Mouse (Mus musculus) erythroblast, embryonic 14.5 days (primary cell): ENCODE results near the gene Slc15a1. TPM values are rescaled to one million over a fixed set of nuclear protein-coding genes. Genes with fewer than 3 reads are reported as not detected.

Source experiments
- H3K27me3 ChIP-seq: 2 replicates; pipeline ENCODE4 v1.6.1; 2012; ENCODE audit warnings: inconsistent platforms; ENCODE audit not compliant: control insufficient read depth
- H3K36me3 ChIP-seq: 2 replicates; pipeline ENCODE4 v1.6.1; 2012; ENCODE audit warnings: mild to moderate bottlenecking, inconsistent platforms; ENCODE audit not compliant: control insufficient read depth
- H3K4me1 ChIP-seq: 2 replicates; pipeline ENCODE4 v1.6.1; 2012; ENCODE audit warnings: inconsistent platforms; ENCODE audit not compliant: control insufficient read depth
- H3K4me3 ChIP-seq: replicated peaks from 2 replicates; pipeline ENCODE3; 2012; ENCODE audit warnings: moderate library complexity, mild to moderate bottlenecking, inconsistent platforms
- H3K9me3 ChIP-seq: 2 replicates; pipeline ENCODE4 v1.6.1; 2012; ENCODE audit warnings: low read length, inconsistent platforms, mixed read lengths; ENCODE audit not compliant: control insufficient read depth
- GATA1 ChIP-seq: IDR thresholded peaks from 2 replicates; pipeline ENCODE4 v1.6.1; 2012; ENCODE audit warnings: low read length, inconsistent platforms, mixed read lengths
- TAL1 ChIP-seq: IDR thresholded peaks from 3 replicates; pipeline ENCODE4 v1.6.1; 2012; ENCODE audit warnings: low read length, inconsistent platforms, mixed read lengths
- polyA plus RNA-seq: library from polyadenylated mRNA; stranded (reverse); fragments of >175 nt; gene quantifications from 2 replicates; pipeline ENCODE4 v1.2.3, GENCODE M21; 2012

The Slc15a1 gene
- polyA plus RNA-seq, 1 experiment, result 0.01 TPM

DNA sequence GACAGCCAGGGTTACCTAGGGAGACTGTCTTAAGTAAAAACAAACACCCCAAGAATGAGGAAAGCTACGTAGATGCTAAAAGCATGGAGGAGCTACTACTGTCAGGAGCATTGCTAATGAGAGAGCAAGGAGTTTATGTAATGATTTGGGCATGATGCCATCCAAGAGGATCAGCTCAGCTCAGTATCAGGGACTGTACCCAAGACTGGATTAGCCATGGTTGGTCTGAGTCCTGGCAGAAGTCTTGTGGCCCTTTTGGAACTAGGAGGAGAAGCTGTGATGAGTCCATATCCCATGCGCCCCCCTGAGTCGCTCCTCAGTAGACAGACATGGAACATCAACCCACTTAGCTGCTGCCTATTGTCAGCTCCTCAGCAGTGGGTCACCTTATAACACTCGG is 9.3 kb downstream of the Slc15a1 start:
- Histone ChIP-seq H3K9me3 (no peaks in the 10 kb centered on the region), H3K36me3 (no peaks in the 10 kb centered on the region), H3K4me1 (no peaks in the 10 kb centered on the region), H3K27me3 (no peaks in the 10 kb centered on the region), H3K4me3 (no peak overlapping the region)
- TF ChIP-seq TAL1 (no peak), GATA1 (no peak)

DNA sequence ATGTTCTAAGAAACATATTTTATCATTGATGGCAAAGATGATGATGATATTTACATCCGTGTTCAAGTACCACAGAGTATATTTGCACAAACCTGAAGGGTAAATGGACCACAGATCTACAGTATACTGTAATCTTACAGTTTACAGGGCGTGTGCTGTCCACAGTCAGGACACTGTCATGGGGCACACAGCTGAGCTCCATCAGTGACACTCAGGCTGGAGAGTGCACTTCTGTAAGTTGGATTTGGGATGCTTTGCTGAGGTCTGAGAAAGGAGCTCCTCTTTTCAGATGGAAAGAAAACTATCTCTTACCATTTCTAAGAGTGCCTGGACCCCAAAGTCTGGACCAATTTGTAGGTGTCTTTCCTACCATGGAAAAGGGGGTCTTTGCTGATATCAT is 9.9 kb downstream of the Slc15a1 start:
- H3K4me1 ChIP-seq, result no peaks in the 10 kb centered on the region
- H3K27me3 ChIP-seq, result no peaks in the 10 kb centered on the region
- no peak for TF ChIP-seq GATA1
- TF ChIP-seq TAL1, result no peak
- H3K36me3 ChIP-seq, result no peaks in the 10 kb centered on the region
- H3K9me3 ChIP-seq, result no peaks in the 10 kb centered on the region
- H3K4me3 ChIP-seq, result no peak overlapping the region

DNA sequence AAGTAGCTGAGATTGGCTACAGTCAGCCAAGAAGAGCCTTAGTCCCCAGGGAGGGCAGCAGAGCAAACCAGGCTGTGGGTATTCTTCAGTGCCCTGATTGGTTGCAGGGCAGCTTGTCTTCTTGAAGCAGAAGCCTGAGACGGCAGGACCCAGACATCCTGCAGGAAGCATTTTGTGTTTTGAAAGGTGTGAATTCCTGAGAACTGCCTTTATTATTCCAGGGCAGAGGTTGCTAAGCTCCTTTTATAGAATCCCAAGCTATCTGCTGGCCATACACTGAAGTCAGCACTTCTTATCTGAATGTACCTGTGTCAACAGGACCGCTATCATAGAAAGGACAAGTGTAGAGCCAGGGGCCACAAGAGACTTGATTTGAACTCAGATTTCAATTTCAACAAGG is 10.8 kb downstream of the Slc15a1 start:
- TF ChIP-seq GATA1, result no peak
- no peak for TF ChIP-seq TAL1

DNA sequence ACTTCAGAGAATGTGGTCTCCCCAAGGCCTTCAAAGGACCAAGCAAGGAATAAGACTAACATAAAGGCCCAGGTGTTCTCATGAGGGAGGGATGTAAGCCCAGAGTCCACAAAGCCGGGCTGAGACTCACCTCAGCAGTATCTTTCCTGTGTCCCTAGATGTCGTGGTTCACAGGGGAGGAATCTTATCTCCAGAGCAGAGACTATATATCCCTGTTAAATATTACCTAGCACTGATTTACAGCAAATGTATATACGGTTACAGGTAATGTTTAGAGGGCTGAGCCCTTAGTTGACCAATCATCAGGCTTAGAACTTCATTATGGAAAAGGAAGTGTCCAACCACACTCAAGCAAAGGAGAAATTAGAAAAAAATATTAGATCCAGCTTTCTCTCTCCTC is 11.3 kb downstream of the Slc15a1 start:
- Histone ChIP-seq H3K4me1 (no peaks in the 10 kb centered on the region), H3K27me3 (no peaks in the 10 kb centered on the region), H3K4me3 (no peak overlapping the region), H3K36me3 (no peaks in the 10 kb centered on the region), H3K9me3 (no peaks in the 10 kb centered on the region)
- TF ChIP-seq GATA1 (no peak), TAL1 (no peak)

More for the DNA sequence above, 10.8 kb downstream of the Slc15a1 start:
- no peaks in the 10 kb centered on the region for H3K36me3 ChIP-seq
- no peaks in the 10 kb centered on the region for H3K4me1 ChIP-seq
- H3K9me3 ChIP-seq, result no peaks in the 10 kb centered on the region
- H3K27me3 ChIP-seq, result no peaks in the 10 kb centered on the region
- no peak overlapping the region for H3K4me3 ChIP-seq

DNA sequence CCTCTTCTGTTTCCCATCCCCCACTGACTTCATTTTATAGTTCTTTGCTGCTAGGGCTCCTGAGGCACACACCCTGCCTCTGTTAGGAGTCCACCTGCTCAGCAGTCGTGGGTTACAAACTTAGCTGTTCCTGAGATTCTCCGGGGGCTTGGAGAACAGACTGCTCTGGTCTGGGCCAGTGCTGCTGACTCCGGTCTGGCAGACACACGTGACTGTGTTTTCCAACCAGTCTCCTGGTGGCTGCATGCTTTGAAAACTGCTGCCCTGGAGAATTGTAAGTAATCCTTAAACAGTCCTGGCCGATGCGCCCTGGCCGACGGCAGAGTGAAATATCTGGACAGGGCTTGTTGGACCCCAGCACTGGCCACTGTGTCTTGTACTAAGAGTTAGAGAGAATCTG is 12.7 kb downstream of the Slc15a1 start:
- Histone ChIP-seq H3K4me1 (no peaks in the 10 kb centered on the region), H3K9me3 (no peaks in the 10 kb centered on the region; the same call in 1 of the 2 replicates), H3K4me3 (no peak overlapping the region), H3K36me3 (no peaks in the 10 kb centered on the region), H3K27me3 (no peaks in the 10 kb centered on the region)
- TF ChIP-seq TAL1 (no peak), GATA1 (no peak)

DNA sequence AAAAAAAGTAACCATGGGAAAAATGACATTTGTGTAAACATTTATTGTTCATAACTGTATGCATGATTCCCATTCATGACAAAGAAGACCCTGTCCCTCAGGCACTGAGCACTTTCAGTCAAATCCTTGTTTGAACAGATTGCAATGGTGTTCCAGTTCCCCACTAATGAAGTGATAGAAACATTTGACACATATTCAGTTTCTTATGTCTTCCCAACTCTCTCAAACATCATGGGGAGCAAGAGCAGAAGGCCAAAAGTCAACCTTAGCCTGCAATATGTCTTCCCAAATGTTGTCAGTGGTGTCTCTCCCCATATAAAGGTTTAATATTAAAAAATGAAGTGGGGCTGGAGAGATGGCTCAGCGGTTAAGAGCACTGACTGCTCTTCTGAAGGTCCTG is 19.3 kb downstream of the Slc15a1 start:
- H3K9me3 ChIP-seq, result no peaks in the 10 kb centered on the region; the same call in 1 of the 2 replicates
- H3K36me3 ChIP-seq, result no peaks in the 10 kb centered on the region
- no peak overlapping the region for H3K4me3 ChIP-seq
- H3K27me3 ChIP-seq, result no peaks in the 10 kb centered on the region
- no peaks in the 10 kb centered on the region for H3K4me1 ChIP-seq
- TF ChIP-seq GATA1 (no peak), TAL1 (no peak)

DNA sequence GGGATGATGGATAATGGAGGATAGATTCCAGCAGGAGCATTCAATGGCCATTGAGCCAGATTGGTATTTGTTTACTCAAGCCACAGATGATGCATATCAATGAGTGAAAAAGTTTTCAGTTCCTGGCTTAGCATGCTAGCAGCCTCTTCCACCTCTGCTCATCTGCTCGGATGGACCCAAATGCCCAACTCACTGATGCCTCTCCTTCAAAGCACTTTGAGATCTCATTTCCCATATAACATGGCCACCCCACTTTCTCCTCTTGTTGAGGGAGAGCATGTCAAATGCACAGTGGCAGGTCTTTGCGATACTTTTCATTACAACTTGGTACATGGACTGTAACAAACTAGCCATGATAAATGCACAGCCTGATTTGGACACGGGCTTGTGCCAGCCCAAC is 20.6 kb downstream of the Slc15a1 start:
- Histone ChIP-seq H3K4me3 (no peak overlapping the region), H3K4me1 (no peaks in the 10 kb centered on the region), H3K27me3 (no peaks in the 10 kb centered on the region), H3K36me3 (no peaks in the 10 kb centered on the region), H3K9me3 (no peaks in the 10 kb centered on the region; the same call in 1 of the 2 replicates)
- TF ChIP-seq GATA1 (no peak), TAL1 (no peak)

DNA sequence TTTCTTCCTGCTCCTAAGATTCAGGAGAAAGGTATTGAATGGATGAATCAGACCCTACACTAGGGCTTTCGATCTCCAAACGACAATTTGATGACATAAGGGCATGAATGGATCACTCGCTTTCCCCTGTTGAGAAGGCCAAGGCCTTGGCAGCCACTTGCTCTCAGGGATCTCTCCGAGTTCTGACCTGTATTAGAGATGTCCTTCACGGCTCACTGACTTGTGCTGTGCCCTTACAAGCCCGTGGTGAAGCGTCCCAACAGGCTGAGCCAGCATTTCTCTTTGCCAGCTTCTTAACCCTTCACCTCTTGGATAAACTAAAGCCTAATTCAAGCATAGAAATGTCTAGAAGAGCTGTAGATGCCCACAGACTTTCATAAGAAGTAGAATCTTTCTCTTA is 22.9 kb downstream of the Slc15a1 start:
- Histone ChIP-seq H3K4me3 (no peak overlapping the region), H3K4me1 (no peaks in the 10 kb centered on the region), H3K36me3 (no peaks in the 10 kb centered on the region), H3K27me3 (no peaks in the 10 kb centered on the region), H3K9me3 (no peaks in the 10 kb centered on the region)
- no peak for TF ChIP-seq GATA1
- no peak for TF ChIP-seq TAL1

DNA sequence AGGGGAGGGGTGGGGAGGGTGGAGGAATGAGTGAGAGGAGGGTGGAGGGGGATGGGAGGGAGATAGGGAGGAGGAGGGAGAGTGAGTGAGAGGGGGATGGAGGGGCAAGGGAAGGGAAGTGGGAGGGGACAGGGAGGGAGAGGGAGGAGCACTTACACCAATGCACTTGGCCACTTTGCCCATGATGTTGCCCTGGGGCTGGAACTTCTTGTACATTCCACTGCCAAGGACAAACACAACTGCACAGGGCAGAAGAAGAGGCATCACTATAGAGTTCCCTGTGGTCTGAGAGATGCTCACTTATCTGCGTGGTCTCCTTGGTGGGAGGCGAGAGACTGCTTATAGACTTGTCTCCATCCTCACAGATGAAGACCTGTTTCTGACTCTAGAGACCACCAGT is 23.5 kb downstream of the Slc15a1 start:
- Histone ChIP-seq H3K9me3 (no peaks in the 10 kb centered on the region), H3K4me3 (no peak overlapping the region), H3K4me1 (no peaks in the 10 kb centered on the region), H3K27me3 (no peaks in the 10 kb centered on the region), H3K36me3 (no peaks in the 10 kb centered on the region)
- TF ChIP-seq GATA1, result no peak
- no peak for TF ChIP-seq TAL1

DNA sequence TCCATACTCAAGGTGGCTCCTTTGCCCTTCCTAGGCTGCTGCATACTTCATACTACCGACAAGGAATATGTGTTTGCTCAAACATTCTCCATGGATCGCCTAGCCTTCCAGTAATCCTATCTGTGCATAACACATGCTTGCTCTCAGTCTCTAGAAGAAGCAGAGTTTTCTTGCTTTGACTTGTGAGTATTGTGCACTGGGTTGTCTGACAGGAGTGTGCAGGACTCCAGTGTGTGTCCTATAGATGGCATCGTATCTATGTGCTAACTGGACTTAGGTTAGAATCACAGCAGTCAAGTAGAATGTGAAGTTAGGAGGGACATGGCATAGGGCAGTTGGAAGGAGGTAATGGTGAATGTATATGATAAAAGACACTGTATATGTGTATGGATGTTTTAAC is 26.0 kb downstream of the Slc15a1 start:
- Histone ChIP-seq H3K9me3 (no peaks in the 10 kb centered on the region), H3K4me3 (no peak overlapping the region), H3K27me3 (no peaks in the 10 kb centered on the region), H3K4me1 (no peaks in the 10 kb centered on the region), H3K36me3 (no peaks in the 10 kb centered on the region)
- TF ChIP-seq TAL1 (no peak), GATA1 (no peak)
